Mouse (Mus musculus): ENCODE results near the gene Gtdc1. TPM values are rescaled to one million over a fixed set of nuclear protein-coding genes. Genes with fewer than 3 reads are reported as not detected.

The Gtdc1 gene
- polyA plus RNA-seq, 1 experiment = 36.2 TPM

DNA sequence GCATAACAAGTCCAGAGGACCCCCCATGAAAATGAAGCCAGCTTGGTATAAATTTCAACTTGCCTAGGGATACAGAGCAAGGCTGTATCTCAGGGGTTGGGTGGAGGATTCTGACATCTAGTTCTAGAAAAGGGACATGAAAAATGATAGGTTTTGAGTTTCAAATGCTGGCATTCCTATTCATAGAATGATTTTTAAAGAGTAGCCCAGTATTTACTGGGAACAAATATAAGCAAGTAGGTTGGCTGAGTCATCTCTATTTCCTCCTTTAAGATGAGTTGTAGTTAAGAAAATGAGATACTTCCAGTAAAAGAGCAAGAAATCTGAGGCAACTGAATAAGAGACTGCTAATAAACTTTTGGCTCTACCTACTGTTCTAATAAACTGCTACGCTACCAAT is 190.8 kb downstream of the Gtdc1 start:
- TF ChIP-seq POLR2A (IDR thresholded peaks at IDR 0.05; ENCODE audit: borderline replicate concordance, extremely low read depth, insufficient read depth, insufficient read length, poor library complexity, severe bottlenecking) (no peak), CTCF (IDR thresholded peaks at IDR 0.05; ENCODE audit: borderline replicate concordance, extremely low read depth, insufficient read depth, insufficient read length) (no peak)
- no peak for DNase-seq (ENCODE audit: low read depth)

DNA sequence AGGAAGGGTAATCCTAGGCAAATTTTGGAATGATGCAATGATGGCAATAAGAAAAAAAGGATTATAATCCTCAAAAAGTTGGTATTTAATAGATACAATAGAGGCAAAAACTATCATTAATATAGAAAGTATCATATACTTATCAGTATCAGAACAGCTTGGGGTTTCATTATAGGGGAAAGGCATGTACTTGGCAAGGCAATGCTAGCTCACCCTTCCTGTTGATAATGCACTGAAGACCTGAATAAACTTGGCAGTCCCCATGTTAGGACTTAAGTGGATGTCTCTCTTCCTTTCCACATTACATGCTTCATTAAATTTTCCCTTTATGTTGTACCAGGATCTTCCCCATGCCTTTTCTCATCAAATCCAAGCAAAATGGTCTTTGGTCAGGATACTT is 206.0 kb downstream of the Gtdc1 start:
- TF ChIP-seq CTCF (IDR thresholded peaks at IDR 0.05; ENCODE audit: borderline replicate concordance, extremely low read depth, insufficient read depth, insufficient read length) (no peak), POLR2A (IDR thresholded peaks at IDR 0.05; ENCODE audit: borderline replicate concordance, extremely low read depth, insufficient read depth, insufficient read length, poor library complexity, severe bottlenecking) (no peak)
- no peak for DNase-seq (ENCODE audit: low read depth)

DNA sequence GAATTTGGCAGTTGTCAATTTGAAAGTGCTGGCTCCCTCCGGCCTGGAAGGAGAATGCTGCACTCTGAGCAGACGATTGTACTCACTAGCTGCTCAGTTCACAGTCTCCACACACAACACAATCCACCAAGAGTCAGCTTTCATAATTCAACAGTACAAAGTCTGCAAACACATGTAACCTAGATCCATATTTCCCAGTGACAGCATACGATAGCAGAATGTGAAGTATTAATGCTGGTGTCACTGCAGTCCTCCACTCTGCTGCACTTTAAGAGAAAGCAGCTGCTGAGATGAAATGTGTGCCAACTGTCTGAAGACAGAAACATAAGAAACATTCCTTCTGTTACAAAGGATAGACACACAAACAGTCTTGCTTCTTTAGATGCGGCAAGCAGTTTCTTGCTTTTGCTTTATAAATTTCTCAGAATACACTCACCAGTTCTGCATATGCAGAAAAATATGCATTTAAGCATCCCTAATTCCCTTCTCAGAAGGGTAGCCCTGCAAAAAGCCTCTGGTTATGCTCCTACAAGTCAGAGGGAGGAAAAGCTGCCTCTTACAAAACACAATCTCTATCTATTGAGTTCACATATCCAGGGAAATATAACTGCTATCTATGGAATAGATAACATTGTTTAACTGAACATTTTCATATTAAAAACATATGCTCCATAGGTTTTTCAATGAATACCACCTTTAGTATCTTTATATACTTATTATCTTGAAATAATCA is 221.4 kb downstream of the Gtdc1 start:
- DNase-seq (ENCODE audit: low read depth) = peak; percentile 72
- TF ChIP-seq POLR2A (IDR thresholded peaks at IDR 0.05; ENCODE audit: borderline replicate concordance, extremely low read depth, insufficient read depth, insufficient read length, poor library complexity, severe bottlenecking) = no peak
- no peak for TF ChIP-seq CTCF (IDR thresholded peaks at IDR 0.05; ENCODE audit: borderline replicate concordance, extremely low read depth, insufficient read depth, insufficient read length)

DNA sequence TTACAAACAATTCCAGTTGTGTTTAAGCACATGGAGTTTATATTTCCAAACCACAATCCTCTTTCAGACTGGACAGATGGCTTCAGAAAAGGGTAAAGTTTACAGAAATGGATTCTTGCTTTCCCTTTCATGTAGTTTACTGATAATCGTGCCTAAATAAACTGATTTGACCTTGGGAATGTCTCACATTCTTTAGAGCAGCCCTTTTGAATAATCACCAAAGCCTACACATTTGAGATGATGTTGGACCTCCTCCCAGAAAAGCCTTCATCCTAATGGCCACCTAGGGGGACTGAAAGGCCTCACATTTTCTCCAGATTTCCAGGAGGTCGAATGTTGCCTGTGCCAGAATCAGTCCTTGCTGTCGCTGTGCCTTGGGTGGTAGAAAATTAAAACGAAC is 227.2 kb downstream of the Gtdc1 start:
- TF ChIP-seq POLR2A (IDR thresholded peaks at IDR 0.05; ENCODE audit: borderline replicate concordance, extremely low read depth, insufficient read depth, insufficient read length, poor library complexity, severe bottlenecking) (no peak), CTCF (IDR thresholded peaks at IDR 0.05; ENCODE audit: borderline replicate concordance, extremely low read depth, insufficient read depth, insufficient read length) (no peak)
- DNase-seq (ENCODE audit: low read depth) = peak; percentile 57

DNA sequence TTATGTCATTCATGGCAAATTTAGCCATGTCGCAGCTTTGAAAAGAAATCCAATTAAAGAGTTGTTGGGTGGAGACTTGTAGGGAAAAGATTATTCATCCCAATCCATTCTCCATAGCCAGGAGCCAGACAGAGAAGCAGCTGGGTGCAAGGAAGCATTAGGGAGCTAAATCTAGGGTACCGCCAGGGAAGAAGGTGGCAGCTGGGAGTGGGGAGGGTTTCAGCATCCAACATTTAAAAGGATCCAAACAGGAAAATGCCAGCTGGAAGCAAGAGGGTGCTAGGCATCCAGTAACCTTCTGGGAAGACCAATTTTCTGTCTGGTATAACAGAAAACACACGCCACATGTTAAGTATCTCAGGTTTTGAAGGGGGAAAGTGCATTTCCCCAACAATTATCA is 231.0 kb downstream of the Gtdc1 start:
- TF ChIP-seq POLR2A (IDR thresholded peaks at IDR 0.05; ENCODE audit: borderline replicate concordance, extremely low read depth, insufficient read depth, insufficient read length, poor library complexity, severe bottlenecking) (no peak), CTCF (IDR thresholded peaks at IDR 0.05; ENCODE audit: borderline replicate concordance, extremely low read depth, insufficient read depth, insufficient read length) (no peak)
- peak; percentile 90 for DNase-seq (ENCODE audit: low read depth)

DNA sequence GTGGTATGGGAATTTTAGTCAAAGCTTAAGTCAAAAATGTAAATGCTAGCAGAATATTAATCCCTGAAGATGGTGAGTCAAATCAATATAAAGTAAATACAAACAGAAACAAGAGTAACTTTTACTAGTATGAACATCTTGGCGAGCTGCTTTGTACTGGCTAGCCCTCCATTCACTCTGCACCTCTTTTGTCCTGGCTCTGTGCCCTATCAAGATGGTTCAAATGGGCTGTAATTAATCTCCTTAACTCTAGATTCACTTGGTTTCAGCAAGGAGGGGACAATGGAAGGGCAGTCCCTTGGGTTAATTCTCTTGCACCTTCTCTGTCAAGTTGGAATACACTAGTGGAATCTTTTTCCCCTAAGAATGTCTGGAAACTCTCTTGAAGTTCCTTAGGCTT is 233.6 kb downstream of the Gtdc1 start:
- no peak for TF ChIP-seq CTCF (IDR thresholded peaks at IDR 0.05; ENCODE audit: borderline replicate concordance, extremely low read depth, insufficient read depth, insufficient read length)
- TF ChIP-seq POLR2A (IDR thresholded peaks at IDR 0.05; ENCODE audit: borderline replicate concordance, extremely low read depth, insufficient read depth, insufficient read length, poor library complexity, severe bottlenecking) = no peak
- DNase-seq (ENCODE audit: low read depth) = peak; percentile 39

DNA sequence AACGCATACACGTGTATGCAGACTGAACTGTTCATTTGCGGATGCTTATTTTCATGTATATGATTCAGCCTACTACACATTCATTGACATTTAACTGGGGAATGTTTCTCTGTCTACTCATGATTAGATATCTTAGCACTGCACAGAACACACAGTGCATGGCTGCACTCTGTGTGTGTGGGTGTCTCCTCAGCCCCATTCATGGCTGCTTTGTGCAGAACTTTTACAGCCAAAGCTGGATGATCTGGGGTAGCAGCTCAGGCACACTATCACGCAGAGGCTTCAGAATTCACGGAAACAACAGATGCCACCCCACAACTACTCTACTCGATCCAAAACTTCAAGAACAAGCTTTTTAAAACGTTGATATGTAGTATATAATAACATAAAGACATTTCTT is 263.4 kb downstream of the Gtdc1 start:
- no peak for TF ChIP-seq CTCF (IDR thresholded peaks at IDR 0.05; ENCODE audit: borderline replicate concordance, extremely low read depth, insufficient read depth, insufficient read length)
- TF ChIP-seq POLR2A (IDR thresholded peaks at IDR 0.05; ENCODE audit: borderline replicate concordance, extremely low read depth, insufficient read depth, insufficient read length, poor library complexity, severe bottlenecking) = no peak
- no peak for DNase-seq (ENCODE audit: low read depth)

DNA sequence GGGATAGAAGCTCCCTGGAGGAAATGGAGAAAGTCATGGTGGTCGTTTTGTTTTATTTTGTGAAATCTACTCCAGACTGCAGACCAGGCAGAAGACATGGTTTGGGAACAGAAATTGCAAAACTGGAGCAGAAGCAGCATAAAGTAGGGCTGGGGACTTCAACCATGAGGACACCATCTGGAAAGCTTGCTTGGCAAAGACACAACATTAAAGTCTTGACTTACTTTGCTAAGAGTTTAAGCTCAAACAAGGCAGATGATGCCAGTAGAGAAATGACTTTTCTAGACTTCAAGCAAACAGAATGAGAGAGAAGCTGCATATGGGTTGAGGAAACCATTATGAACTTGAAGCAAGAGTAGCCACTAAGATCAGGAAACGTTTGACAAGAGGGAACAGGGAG is 267.6 kb downstream of the Gtdc1 start:
- no peak for TF ChIP-seq POLR2A (IDR thresholded peaks at IDR 0.05; ENCODE audit: borderline replicate concordance, extremely low read depth, insufficient read depth, insufficient read length, poor library complexity, severe bottlenecking)
- no peak for TF ChIP-seq CTCF (IDR thresholded peaks at IDR 0.05; ENCODE audit: borderline replicate concordance, extremely low read depth, insufficient read depth, insufficient read length)
- DNase-seq (ENCODE audit: low read depth) = no peak

DNA sequence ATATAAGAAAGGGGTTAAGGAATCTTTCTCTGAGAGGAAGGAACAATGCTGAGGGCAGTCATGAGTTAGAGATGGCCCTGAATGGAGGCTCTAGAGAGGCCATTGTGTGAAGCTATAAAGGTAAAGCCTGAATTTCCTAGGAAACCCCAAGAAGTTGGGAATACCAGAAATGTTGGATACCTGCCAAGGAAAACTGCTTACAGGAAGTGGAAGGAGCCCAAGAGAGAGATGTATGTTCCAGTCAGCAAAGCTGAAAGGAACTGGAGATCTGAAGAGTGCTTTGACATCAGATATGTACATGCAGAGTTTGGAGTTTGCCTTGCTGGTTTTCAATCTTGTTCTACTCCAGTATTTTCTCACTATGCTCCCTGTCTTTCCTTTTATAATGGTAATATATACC is 268.4 kb downstream of the Gtdc1 start:
- DNase-seq (ENCODE audit: low read depth) = no peak
- no peak for TF ChIP-seq POLR2A (IDR thresholded peaks at IDR 0.05; ENCODE audit: borderline replicate concordance, extremely low read depth, insufficient read depth, insufficient read length, poor library complexity, severe bottlenecking)
- no peak for TF ChIP-seq CTCF (IDR thresholded peaks at IDR 0.05; ENCODE audit: borderline replicate concordance, extremely low read depth, insufficient read depth, insufficient read length)

DNA sequence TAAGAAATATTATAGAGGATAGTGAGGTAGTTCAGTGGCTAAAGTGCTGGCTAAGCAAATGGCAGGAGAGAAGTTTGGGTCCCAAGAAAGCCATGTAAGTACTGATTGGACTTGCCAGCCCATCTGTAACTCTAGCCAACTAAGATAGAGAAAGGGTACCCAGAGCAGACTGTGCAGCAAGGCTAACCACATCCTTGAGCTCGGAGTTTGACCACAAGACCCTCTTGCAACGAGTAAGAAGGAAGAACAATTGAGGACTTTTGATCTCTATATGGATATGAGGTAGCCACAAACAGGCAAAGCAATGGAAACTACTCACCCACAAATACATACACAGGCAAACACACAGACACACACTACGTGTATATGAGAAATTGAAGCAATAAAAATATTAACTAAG is 278.9 kb downstream of the Gtdc1 start:
- no peak for DNase-seq (ENCODE audit: low read depth)
- TF ChIP-seq POLR2A (IDR thresholded peaks at IDR 0.05; ENCODE audit: borderline replicate concordance, extremely low read depth, insufficient read depth, insufficient read length, poor library complexity, severe bottlenecking) (no peak), CTCF (IDR thresholded peaks at IDR 0.05; ENCODE audit: borderline replicate concordance, extremely low read depth, insufficient read depth, insufficient read length) (no peak)

DNA sequence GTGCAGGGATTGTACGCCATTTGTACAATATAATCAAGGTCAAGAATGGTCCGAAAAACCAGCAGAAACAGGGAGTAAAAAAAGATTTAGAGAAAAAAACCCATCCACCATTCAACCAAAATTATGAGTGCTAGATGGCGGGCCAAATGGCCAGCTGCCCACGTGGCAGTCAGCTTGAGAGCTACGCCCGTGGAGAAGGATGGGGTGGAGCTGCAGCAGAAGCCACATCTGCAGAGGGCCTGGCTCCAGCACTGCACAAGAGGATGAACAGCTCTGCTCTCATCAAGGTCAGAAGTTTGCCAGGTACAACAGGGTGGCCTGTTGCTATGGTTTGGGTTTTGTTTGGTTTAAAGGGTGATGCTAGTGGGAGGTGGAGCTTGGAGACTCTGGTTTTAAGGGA is 281.1 kb downstream of the Gtdc1 start:
- DNase-seq (ENCODE audit: low read depth) = no peak
- TF ChIP-seq POLR2A (IDR thresholded peaks at IDR 0.05; ENCODE audit: borderline replicate concordance, extremely low read depth, insufficient read depth, insufficient read length, poor library complexity, severe bottlenecking) = no peak
- no peak for TF ChIP-seq CTCF (IDR thresholded peaks at IDR 0.05; ENCODE audit: borderline replicate concordance, extremely low read depth, insufficient read depth, insufficient read length)

DNA sequence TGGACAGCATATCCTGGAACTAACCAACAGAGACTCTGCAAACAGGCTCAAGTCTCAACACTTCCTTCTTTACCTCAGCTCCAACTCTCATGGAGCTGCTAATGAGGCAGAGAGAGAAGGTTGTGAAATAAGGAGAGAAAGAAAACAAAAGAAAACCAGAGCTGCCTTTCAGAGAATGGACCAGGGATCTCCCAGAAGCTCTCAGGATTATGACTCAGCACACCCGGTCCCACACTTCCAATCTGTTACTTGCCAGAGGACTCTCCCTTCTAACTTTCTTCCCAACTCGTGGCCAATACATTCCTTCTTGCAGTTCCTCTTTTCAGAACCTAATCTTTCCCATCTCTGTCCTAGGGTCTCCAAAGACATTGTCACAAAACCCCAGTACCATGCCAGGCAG is 288.1 kb downstream of the Gtdc1 start:
- peak; percentile 12 for DNase-seq (ENCODE audit: low read depth)

More for the DNA sequence above, 288.1 kb downstream of the Gtdc1 start:
- no peak for TF ChIP-seq CTCF (IDR thresholded peaks at IDR 0.05; ENCODE audit: borderline replicate concordance, extremely low read depth, insufficient read depth, insufficient read length)
